In the genomic region with DNA sequence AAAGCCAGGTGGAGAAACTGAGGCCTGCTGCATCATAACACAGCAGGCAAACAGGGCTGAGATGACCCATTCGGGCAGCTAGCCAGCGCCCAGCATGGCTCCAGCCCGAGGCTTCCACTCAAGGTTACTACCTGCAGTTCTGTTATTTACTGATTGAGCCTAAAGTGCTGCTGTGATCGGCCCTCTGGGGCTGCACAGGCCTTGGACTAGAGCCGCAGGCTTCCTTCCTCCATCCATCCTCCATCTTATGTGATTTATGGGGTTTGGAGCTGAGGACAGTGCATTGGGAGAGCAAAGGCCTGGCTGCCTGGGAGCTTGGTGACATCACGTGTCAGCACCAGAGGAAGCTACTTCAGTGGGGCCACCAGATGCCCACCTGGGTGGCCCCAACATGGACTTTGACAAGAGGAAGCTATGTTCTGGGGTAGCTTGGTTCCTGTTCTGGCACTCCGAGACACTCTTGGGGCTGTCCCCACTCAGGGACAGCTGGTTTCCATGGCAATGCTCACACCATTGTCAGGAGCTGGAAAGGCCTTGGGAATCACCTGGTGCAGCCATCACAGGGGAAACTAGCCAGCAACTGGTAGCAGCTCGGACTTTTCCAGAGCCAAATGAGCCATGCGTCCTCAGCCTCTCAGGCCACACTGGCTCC, we compare ENCODE assay signal across 9 mouse cellular contexts. TPM values are rescaled to one million over a fixed set of nuclear protein-coding genes. Genes with fewer than 3 reads are reported as not detected.
DNase-seq lines count a peak whose midpoint lies in the region; ATAC-seq and TF ChIP-seq lines count a peak whose summit lies in the region.
"Had no signal": no experiment of that assay in that cellular context is flagged by ENCODE, and none has a peak within 500 bp of the region (broad histone marks: within the 10 kb centered on the region; RNA-seq: fewer than 3 reads in every experiment).

No protein-coding gene starts in this region.

- H3K27me3 ChIP-seq in heart, embryonic 12.5 days (replicated peaks), result no peaks in the 10 kb centered on the region
- H3K27me3 ChIP-seq in thymus, adult 2 months (ENCODE audit: control insufficient read depth, insufficient read depth, low read length), result no peaks in the 10 kb centered on the region
- no peaks in the 10 kb centered on the region for H3K27me3 ChIP-seq in kidney, postnatal 0 days (ENCODE audit: insufficient read depth, low read length)

- no peaks in the 10 kb centered on the region for H3K36me3 ChIP-seq in heart, embryonic 12.5 days
- H3K36me3 ChIP-seq in thymus, adult 2 months (ENCODE audit: control insufficient read depth, insufficient read depth, low read length), result no peaks in the 10 kb centered on the region
- no peaks in the 10 kb centered on the region for H3K36me3 ChIP-seq in kidney, postnatal 0 days (ENCODE audit: insufficient read depth, low read length)

- peak overlapping the region; percentile 44; the same call in 1 of the 2 replicates for H3K9ac ChIP-seq in heart, embryonic 12.5 days
- no peak overlapping the region for H3K9ac ChIP-seq in kidney, postnatal 0 days (ENCODE audit: low read depth, low read length)

- H3K4me2 ChIP-seq in heart, embryonic 12.5 days, result peak overlapping the region; percentile 75
- H3K4me2 ChIP-seq in kidney, postnatal 0 days (ENCODE audit: low read length), result peak overlapping the region; percentile 40

- no peaks in the 10 kb centered on the region for H3K9me3 ChIP-seq in heart, embryonic 12.5 days (replicated peaks)
- no peaks in the 10 kb centered on the region for H3K9me3 ChIP-seq in kidney, postnatal 0 days (replicated peaks; ENCODE audit: low read length)

- intact Hi-C loops in heart, postnatal 25 days (cut with DNase I), result no loop called here

- ATAC-seq in heart, embryonic 12.5 days (ENCODE audit: insufficient number of reproducible peaks, low FRiP score), result no peak
- ATAC-seq in kidney, postnatal 0 days (replicated peaks; ENCODE audit: low FRiP score, low read depth), result no peak
- ATAC-seq: midbrain, embryonic 16.5 days had no signal

- peak overlapping the region; percentile 4; the same call in 1 of the 2 replicates for H3K4me3 ChIP-seq in heart, embryonic 12.5 days
- no peak overlapping the region for H3K4me3 ChIP-seq in thymus, adult 2 months (ENCODE audit: control insufficient read depth, insufficient read depth, low read length)
- H3K4me3 ChIP-seq in kidney, postnatal 0 days (replicated peaks; ENCODE audit: low read depth, low read length), result no peak overlapping the region

- DNase-seq in heart, postnatal 25 days (ENCODE audit: low spot score), result no peak
- no peak for DNase-seq in thymus, adult 2 months
- no peak for DNase-seq in thymus, adult 18-20 months
- DNase-seq in kidney, postnatal 0 days (ENCODE audit: low spot score), result no peak
- DNase-seq in embryo, embryonic 10.5 days (ENCODE audit: low spot score), result no peak
- DNase-seq in layer of hippocampus, postnatal 10 days (ENCODE audit: low spot score in 2 of 2), result no peak
- no peak for DNase-seq in left cerebral cortex, adult 9 months (ENCODE audit: low spot score in 2 of 2)

- no peak for TF ChIP-seq CTCF in thymus, adult 2 months (IDR thresholded peaks at IDR 0.05; ENCODE audit: borderline replicate concordance, control insufficient read depth, extremely low read depth, insufficient read depth, low read length, poor library complexity)
- no peak for TF ChIP-seq CTCF in kidney, postnatal 0 days (IDR thresholded peaks at IDR 0.05; ENCODE audit: low read depth)

- no peak overlapping the region for H3K27ac ChIP-seq in heart, embryonic 12.5 days (ENCODE audit: poor library complexity, severe bottlenecking)
- H3K27ac ChIP-seq in thymus, adult 2 months (ENCODE audit: control insufficient read depth, insufficient read depth, low read length), result peak overlapping the region; percentile 19; the same call in 1 of the 2 replicates
- H3K27ac ChIP-seq in kidney, postnatal 0 days, result peak overlapping the region; percentile 34; the same call in 1 of the 2 replicates

- WGBS in heart, embryonic 12.5 days, result 64% methylated on average over 9 of the region's 9 CpGs
- WGBS in thymus, adult 2 months, result 83% methylated on average over 9 of the region's 9 CpGs
- WGBS in kidney, postnatal 0 days, result 49% methylated on average over 9 of the region's 9 CpGs

- no peak for TF ChIP-seq POLR2A in thymus, adult 2 months (IDR thresholded peaks at IDR 0.05; ENCODE audit: control insufficient read depth, extremely low read depth, insufficient read depth, low read length, poor library complexity)

- peaks cover 81% of the 10 kb centered on the region for H3K4me1 ChIP-seq in heart, embryonic 12.5 days (replicated peaks)
- H3K4me1 ChIP-seq in thymus, adult 2 months (replicated peaks; ENCODE audit: control insufficient read depth, insufficient read depth, low read length), result peaks cover 80% of the 10 kb centered on the region
- peaks cover 63% of the 10 kb centered on the region for H3K4me1 ChIP-seq in kidney, postnatal 0 days (replicated peaks; ENCODE audit: insufficient read depth, low read length)

RNA-seq across cellular contexts. Expression of a gene that starts 7.6 kb away (rescaled TPM):
- polyA plus RNA-seq in heart, embryonic 12.5 days (2016; fragmentation: Nextera tagmentation; extraction: Ambion mirVana), result 60.8 and 80.5 TPM in 2 replicates
- 10 to 100 TPM; 79.7 to 91.8 TPM for total RNA-seq in heart, postnatal 25 days (2021)
- polyA plus RNA-seq in thymus, adult 2 months (2012; rRNA removed), result 466 and 519 TPM in 2 replicates
- 42.3 and 42.4 TPM in 2 replicates for polyA plus RNA-seq in kidney, postnatal 0 days (2015; fragmentation: Nextera tagmentation; extraction: Ambion mirVana)
- total RNA-seq in layer of hippocampus, postnatal 10 days (2021), result 10 to 100 TPM; 73.2 to 73.5 TPM

RNA-seq across cellular contexts. Expression of a gene that starts 42.5 kb away (rescaled TPM):
- polyA plus RNA-seq in heart, embryonic 12.5 days (2016; fragmentation: Nextera tagmentation; extraction: Ambion mirVana), result not detected in 2 replicates
- total RNA-seq in heart, postnatal 25 days (2021), result not detected
- polyA plus RNA-seq in thymus, adult 2 months (2012; rRNA removed), result 0.71 and 0.81 TPM in 2 replicates
- polyA plus RNA-seq in kidney, postnatal 0 days (2015; fragmentation: Nextera tagmentation; extraction: Ambion mirVana), result not detected in 2 replicates
- not detected for total RNA-seq in layer of hippocampus, postnatal 10 days (2021)
- polyA plus RNA-seq: midbrain, embryonic 16.5 days had no signal

RNA-seq across cellular contexts. Expression of a gene that starts 55.7 kb away (rescaled TPM):
- polyA plus RNA-seq in heart, embryonic 12.5 days (2016; fragmentation: Nextera tagmentation; extraction: Ambion mirVana), result 0.13 TPM in 1 of 2 replicates, not detected in the other
- under 1 TPM; 0.18 to 0.34 TPM for total RNA-seq in heart, postnatal 25 days (2021)
- 0.37 and 1.3 TPM in 2 replicates for polyA plus RNA-seq in thymus, adult 2 months (2012; rRNA removed)
- polyA plus RNA-seq in kidney, postnatal 0 days (2015; fragmentation: Nextera tagmentation; extraction: Ambion mirVana), result not detected in 2 replicates
- under 1 TPM; 0.27 TPM for total RNA-seq in layer of hippocampus, postnatal 10 days (2021)
